Mouse (Mus musculus) liver, adult 2 months (tissue): ENCODE measurements at regions not wholly inside any gene's neighbourhood (a gene's known extent, or its start where the extent isn't known, plus 50 kb on each side); places are given as distances from the start of the nearest gene placed in this dataset.
A peak's percentile ranks its signal among the peaks of the same experiment; 100 is the strongest.

Experiments used
- DNase-seq: peaks from one replicate; pipeline ENCODE4 v3.0.0-alpha.2; 2011; ENCODE audit warnings: low read depth, low spot score; ENCODE audit errors: extremely low read depth
- H3K27ac ChIP-seq: fragments of 200-500 bp; replicated peaks from 2 replicates; pipeline ENCODE4 v1.5.1; 2012; ENCODE audit warnings: low read depth, mild to moderate bottlenecking, control low read depth, inconsistent platforms, low read length; ENCODE audit not compliant: insufficient read depth
- H3K27me3 ChIP-seq: fragments of 200-500 bp; 2 replicates; pipeline ENCODE4 v1.6.1; 2012; ENCODE audit warnings: mild to moderate bottlenecking, moderate library complexity, low read length, inconsistent platforms; ENCODE audit not compliant: control insufficient read depth, insufficient read depth
- H3K36me3 ChIP-seq: fragments of 200-500 bp; 2 replicates; pipeline ENCODE4 v1.6.1; 2012; ENCODE audit warnings: low read length, inconsistent platforms; ENCODE audit not compliant: control insufficient read depth, insufficient read depth
- H3K4me1 ChIP-seq: fragments of 200-500 bp; 2 replicates; pipeline ENCODE4 v1.6.1; 2011; ENCODE audit warnings: low read length; ENCODE audit not compliant: control insufficient read depth, insufficient read depth
- H3K4me3 ChIP-seq: fragments of 200-500 bp; 2 replicates; pipeline ENCODE4 v1.5.1; 2011; ENCODE audit warnings: low read depth, mild to moderate bottlenecking, control low read depth, low read length, moderate library complexity; ENCODE audit not compliant: insufficient read depth
- H3K79me2 ChIP-seq: fragments of 200-500 bp; 2 replicates; pipeline ENCODE4 v1.6.1; 2012; ENCODE audit warnings: inconsistent platforms, mild to moderate bottlenecking, low read length, moderate library complexity; ENCODE audit not compliant: control insufficient read depth, insufficient read depth
- H3K9ac ChIP-seq: fragments of 200-500 bp; 2 replicates; pipeline ENCODE4 v1.6.1; 2012; ENCODE audit warnings: low read depth, mild to moderate bottlenecking, control low read depth, inconsistent platforms, low read length
- CTCF ChIP-seq: fragments of 200-500 bp; IDR thresholded peaks from 2 replicates; pipeline ENCODE4 v1.5.1; 2011; ENCODE audit warnings: low read depth, low read length, control low read depth
- POLR2A ChIP-seq: fragments of 200-500 bp; IDR thresholded peaks from 2 replicates; pipeline ENCODE4 v1.6.1; 2011; ENCODE audit warnings: low read length, control low read depth; ENCODE audit not compliant: insufficient read depth; ENCODE audit errors: extremely low read depth
- WGBS: fragments of 180-500 bp; shearing (Covaris S2); methylation state at CpG from one replicate; pipeline ENCODE4 v1.1.7; 2018; 5-methylcytosine and 5-hydroxymethylcytosine counted together

DNA sequence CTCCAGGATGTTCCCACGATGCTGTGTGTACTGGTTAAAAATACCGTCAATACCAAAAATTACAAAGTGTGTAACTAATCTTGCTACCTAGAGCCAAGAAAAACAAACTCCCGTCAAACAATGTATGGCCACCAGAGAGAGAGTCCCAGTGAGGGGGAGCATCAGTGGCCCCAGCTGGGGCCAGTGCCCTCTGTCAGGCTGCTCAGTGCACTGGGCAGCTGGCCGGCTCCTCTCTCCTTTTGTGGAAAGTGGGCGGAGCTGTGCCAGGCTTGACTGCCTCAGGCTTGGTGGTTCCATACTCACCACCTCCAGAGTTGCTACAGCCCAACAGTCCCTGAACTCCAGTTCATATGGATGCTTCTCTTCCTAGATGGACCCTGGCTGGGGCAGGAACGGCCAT is 53.8 kb upstream of the Sept5 start:
- no peaks in the 10 kb centered on the region for H3K79me2 ChIP-seq
- 28% methylated on average over 6 of the region's 6 CpGs for WGBS
- DNase-seq, result no peak
- no peaks in the 10 kb centered on the region for H3K27me3 ChIP-seq
- no peak overlapping the region for H3K27ac ChIP-seq
- H3K9ac ChIP-seq, result no peak overlapping the region
- TF ChIP-seq CTCF (no peak), POLR2A (no peak)
- 0 out of 2 replicates have a peak, but pooled peaks cover 2% of the 10 kb centered on the region for H3K4me1 ChIP-seq
- no peaks in the 10 kb centered on the region for H3K36me3 ChIP-seq
- no peak overlapping the region for H3K4me3 ChIP-seq

DNA sequence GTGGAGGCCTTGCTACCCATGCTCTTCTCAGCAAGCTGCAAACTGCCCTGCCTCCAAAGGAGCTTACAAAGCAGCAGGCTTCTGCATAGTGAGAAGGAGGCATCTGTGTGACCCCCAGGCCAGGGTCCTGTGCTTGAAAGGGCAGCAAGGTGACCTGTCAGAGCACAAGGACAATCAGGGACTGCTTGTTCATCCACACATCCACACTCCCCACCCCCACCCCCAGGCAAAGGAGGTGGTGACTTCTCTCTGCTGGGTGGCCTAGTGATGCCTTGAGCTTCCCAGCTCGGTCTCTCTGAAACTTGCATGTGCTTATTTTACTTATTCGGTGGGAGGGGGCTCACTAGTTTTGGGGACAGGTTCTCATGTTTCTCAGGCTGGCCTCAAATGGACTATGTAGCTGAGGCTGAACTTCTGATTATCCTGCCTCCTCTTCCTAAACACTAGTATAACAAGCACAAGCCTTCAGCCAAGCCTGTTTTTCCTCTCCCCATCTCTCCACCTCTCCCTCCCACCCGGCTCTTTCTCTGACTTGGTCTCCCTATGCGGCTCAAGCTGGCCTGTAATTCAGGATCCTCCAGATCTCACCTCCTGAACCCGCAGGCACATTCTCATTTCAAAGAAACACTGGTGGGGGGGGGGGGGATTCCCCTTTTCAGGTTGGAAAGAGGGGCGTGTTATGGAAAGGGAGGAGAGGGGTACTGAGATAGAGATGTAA is 56.4 kb upstream of the Sept5 start:
- Histone ChIP-seq H3K4me1 (0 out of 2 replicates have a peak, but pooled peaks cover 2% of the 10 kb centered on the region), H3K36me3 (no peaks in the 10 kb centered on the region), H3K9ac (no peak overlapping the region), H3K27me3 (no peaks in the 10 kb centered on the region), H3K79me2 (no peaks in the 10 kb centered on the region), H3K27ac (no peak overlapping the region), H3K4me3 (no peak overlapping the region)
- WGBS, result 36% methylated on average over 6 of the region's 6 CpGs
- TF ChIP-seq POLR2A (no peak), CTCF (no peak)
- no peak for DNase-seq

DNA sequence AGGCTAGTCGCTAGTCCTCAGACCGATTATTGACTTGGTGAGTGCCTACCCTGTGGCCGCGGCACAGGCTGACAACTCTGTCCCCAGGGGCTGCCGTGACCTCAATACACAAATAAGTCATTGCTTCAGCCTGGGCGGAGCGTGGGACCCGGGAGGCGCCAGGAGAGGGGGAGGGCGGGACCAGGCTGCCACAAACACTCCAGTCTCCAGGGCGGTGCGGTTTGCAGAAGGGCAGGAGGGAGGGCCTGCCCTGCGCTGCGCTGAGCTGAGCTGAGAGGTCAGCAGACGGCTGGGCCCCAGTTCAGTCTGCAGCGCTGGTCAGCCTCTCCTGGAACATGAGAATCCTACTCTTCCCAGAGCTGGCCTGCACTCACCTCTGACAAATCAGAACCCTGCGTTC is 57.2 kb upstream of the Sept5 start:
- no peaks in the 10 kb centered on the region for H3K36me3 ChIP-seq
- 0 out of 2 replicates have a peak, but pooled peaks cover 2% of the 10 kb centered on the region for H3K4me1 ChIP-seq
- peak overlapping the region; percentile 59 for H3K27ac ChIP-seq
- H3K4me3 ChIP-seq, result peak overlapping the region; percentile 17; the same call in 1 of the 2 replicates
- peak; percentile 90 for DNase-seq
- peak; percentile 78 for TF ChIP-seq POLR2A
- TF ChIP-seq CTCF, result no peak
- no peaks in the 10 kb centered on the region for H3K27me3 ChIP-seq
- no peaks in the 10 kb centered on the region for H3K79me2 ChIP-seq
- WGBS, result 1% methylated on average over 17 of the region's 17 CpGs
- H3K9ac ChIP-seq, result peak overlapping the region; percentile 50; the same call in 1 of the 2 replicates

DNA sequence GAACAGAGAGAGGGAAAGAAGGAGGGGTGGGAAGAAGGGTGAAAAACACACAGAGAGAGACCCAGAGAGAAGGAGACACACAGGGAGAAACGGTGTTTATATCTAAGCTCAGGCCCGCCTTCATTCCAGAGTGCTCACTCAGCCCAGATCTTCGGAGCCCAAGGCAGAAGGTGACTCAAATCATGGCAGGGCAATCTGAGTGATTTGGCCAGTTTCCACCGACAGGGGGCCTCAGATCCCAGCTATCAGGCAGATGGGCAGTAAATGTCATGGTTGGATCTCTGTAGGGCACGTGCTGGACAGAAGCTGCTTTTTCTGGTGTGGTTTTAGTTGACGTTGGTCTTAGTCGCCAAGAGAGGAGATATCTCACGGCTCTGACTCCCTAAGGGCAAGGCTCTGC is 57.6 kb upstream of the Sept5 start:
- H3K4me1 ChIP-seq, result 0 out of 2 replicates have a peak, but pooled peaks cover 2% of the 10 kb centered on the region
- 12% methylated on average over 8 of the region's 8 CpGs for WGBS
- no peaks in the 10 kb centered on the region for H3K79me2 ChIP-seq
- DNase-seq, result peak; percentile 62
- peak overlapping the region; percentile 59 for H3K27ac ChIP-seq
- no peaks in the 10 kb centered on the region for H3K27me3 ChIP-seq
- peak overlapping the region; percentile 50; the same call in 1 of the 2 replicates for H3K9ac ChIP-seq
- no peaks in the 10 kb centered on the region for H3K36me3 ChIP-seq
- TF ChIP-seq CTCF (peak; percentile 80), POLR2A (no peak)
- peak overlapping the region; percentile 17; the same call in 1 of the 2 replicates for H3K4me3 ChIP-seq

DNA sequence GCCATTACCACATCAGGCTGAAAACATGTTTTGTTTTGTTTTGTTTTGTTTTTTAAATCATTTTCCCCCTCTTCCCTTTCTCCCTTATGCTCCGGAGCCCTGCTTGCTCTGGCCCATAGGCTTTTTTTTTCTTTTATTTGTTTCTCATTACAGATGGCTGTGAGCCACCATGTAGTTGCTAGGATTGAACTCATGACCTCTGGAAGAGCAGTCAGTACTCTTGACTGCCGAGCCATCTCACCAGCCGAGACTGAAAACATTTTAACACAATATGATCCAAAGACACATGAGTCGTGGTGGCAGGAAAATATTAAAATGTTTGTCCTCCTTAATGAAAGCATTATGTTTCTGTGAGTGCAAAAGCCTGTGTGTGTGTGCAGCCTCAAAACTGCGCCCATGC is 65.8 kb upstream of the Sept5 start:
- no peak for TF ChIP-seq CTCF
- TF ChIP-seq POLR2A, result no peak
- no peak overlapping the region for H3K9ac ChIP-seq
- no peaks in the 10 kb centered on the region for H3K36me3 ChIP-seq
- no peak for DNase-seq
- no peaks in the 10 kb centered on the region for H3K27me3 ChIP-seq
- 57% methylated on average over 5 of the region's 5 CpGs for WGBS
- no peaks in the 10 kb centered on the region for H3K79me2 ChIP-seq
- 0 out of 2 replicates have a peak, but pooled peaks cover 2% of the 10 kb centered on the region for H3K4me1 ChIP-seq
- no peak overlapping the region for H3K4me3 ChIP-seq
- H3K27ac ChIP-seq, result no peak overlapping the region
